Mouse (Mus musculus): ENCODE measurements around the gene 9530003J23Rik. TPM values are rescaled to one million over a fixed set of nuclear protein-coding genes. Genes with fewer than 3 reads are reported as not detected.
A peak's percentile ranks its signal among the peaks of the same experiment; 100 is the strongest.
"Not testable (repeated sequence)": the region's sequence is repeated elsewhere in the genome, so short reads cannot be mapped to it uniquely, and the experiment has no call there.

Gene 9530003J23Rik
- polyA plus RNA-seq, 1 experiment from 2014 or later = not detected

- no peaks in the 10 kb centered on the region for H3K27me3 ChIP-seq (ENCODE audit: control insufficient read depth, insufficient read depth, low read length)
- no peaks in the 10 kb centered on the region for H3K4me1 ChIP-seq (replicated peaks; ENCODE audit: control insufficient read depth, insufficient read depth)
- TF ChIP-seq EP300 (optimal IDR thresholded peaks at IDR 0.05) (no peak), CTCF (IDR thresholded peaks at IDR 0.05; ENCODE audit: low read depth) (no peak)
- H3K9me3 ChIP-seq (ENCODE audit: control insufficient read depth, low read length) = no peaks in the 10 kb centered on the region
- no peak for ATAC-seq (ENCODE audit: low FRiP score, low TSS enrichment)
- H3K27ac ChIP-seq (replicated peaks) = no peak overlapping the region
- no peak for DNase-seq (ENCODE audit: low spot score)
- no peaks in the 10 kb centered on the region for H3K36me3 ChIP-seq (ENCODE audit: control insufficient read depth, insufficient read depth, low read length)
- no peak overlapping the region for H3K4me3 ChIP-seq (ENCODE audit: low read depth, low read length)
- 76% methylated on average over 10 of the region's 10 CpGs for WGBS
- no peak overlapping the region for H3K4me2 ChIP-seq (replicated peaks; ENCODE audit: low read depth)
- no peak overlapping the region for H3K9ac ChIP-seq (ENCODE audit: low read length)
These were observed 37.3 kb upstream of the 9530003J23Rik start for GRCm38 (mm10) chr10:117275681-117276369.

- not testable (repeated sequence) for DNase-seq (ENCODE audit: low spot score); H3K27ac ChIP-seq (replicated peaks); ATAC-seq (ENCODE audit: low FRiP score, low TSS enrichment); H3K27me3 ChIP-seq (ENCODE audit: control insufficient read depth, insufficient read depth, low read length); H3K36me3 ChIP-seq (ENCODE audit: control insufficient read depth, insufficient read depth, low read length); H3K9ac ChIP-seq (ENCODE audit: low read length); H3K4me3 ChIP-seq (ENCODE audit: low read depth, low read length); H3K4me2 ChIP-seq (replicated peaks; ENCODE audit: low read depth); H3K4me1 ChIP-seq (replicated peaks; ENCODE audit: control insufficient read depth, insufficient read depth); H3K9me3 ChIP-seq (ENCODE audit: control insufficient read depth, low read length)
- WGBS = 87% methylated on average over 3 of the region's 7 CpGs
These were observed 36.1 kb upstream of the 9530003J23Rik start for GRCm38 (mm10) chr10:117274645-117275044.

- no peak overlapping the region for H3K9ac ChIP-seq (ENCODE audit: low read length)
- no peaks in the 10 kb centered on the region for H3K27me3 ChIP-seq (ENCODE audit: control insufficient read depth, insufficient read depth, low read length)
- no peak overlapping the region for H3K27ac ChIP-seq (replicated peaks)
- no peaks in the 10 kb centered on the region for H3K36me3 ChIP-seq (ENCODE audit: control insufficient read depth, insufficient read depth, low read length)
- H3K4me2 ChIP-seq (replicated peaks; ENCODE audit: low read depth) = no peak overlapping the region
- no peak for DNase-seq (ENCODE audit: low spot score)
- TF ChIP-seq EP300 (optimal IDR thresholded peaks at IDR 0.05) (no peak), CTCF (IDR thresholded peaks at IDR 0.05; ENCODE audit: low read depth) (peak; percentile 66)
- no peak for ATAC-seq (ENCODE audit: low FRiP score, low TSS enrichment)
- no peaks in the 10 kb centered on the region for H3K9me3 ChIP-seq (ENCODE audit: control insufficient read depth, low read length)
- no peaks in the 10 kb centered on the region for H3K4me1 ChIP-seq (replicated peaks; ENCODE audit: control insufficient read depth, insufficient read depth)
- no peak overlapping the region for H3K4me3 ChIP-seq (ENCODE audit: low read depth, low read length)
These were observed 33.5 kb upstream of the 9530003J23Rik start for GRCm38 (mm10) chr10:117272023-117272422.

- Histone ChIP-seq H3K9ac (ENCODE audit: low read length) (no peak overlapping the region), H3K4me2 (replicated peaks; ENCODE audit: low read depth) (no peak overlapping the region), H3K36me3 (ENCODE audit: control insufficient read depth, insufficient read depth, low read length) (no peaks in the 10 kb centered on the region), H3K27me3 (ENCODE audit: control insufficient read depth, insufficient read depth, low read length) (no peaks in the 10 kb centered on the region), H3K27ac (replicated peaks) (no peak overlapping the region), H3K4me3 (ENCODE audit: low read depth, low read length) (no peak overlapping the region), H3K4me1 (replicated peaks; ENCODE audit: control insufficient read depth, insufficient read depth) (no peaks in the 10 kb centered on the region), H3K9me3 (ENCODE audit: control insufficient read depth, low read length) (no peaks in the 10 kb centered on the region)
- ATAC-seq (ENCODE audit: low FRiP score, low TSS enrichment) (no peak), DNase-seq (ENCODE audit: low spot score) (no peak)
- TF ChIP-seq EP300 (optimal IDR thresholded peaks at IDR 0.05) = no peak
- no peak for TF ChIP-seq CTCF (IDR thresholded peaks at IDR 0.05; ENCODE audit: low read depth)
These were observed 21.4 kb upstream of the 9530003J23Rik start for GRCm38 (mm10) chr10:117259870-117260269.

GRCm38 (mm10) chr10:117235866-117236265 is 2.6 kb downstream of the 9530003J23Rik start:
- Histone ChIP-seq H3K36me3 (ENCODE audit: control insufficient read depth, insufficient read depth, low read length) (no peaks in the 10 kb centered on the region), H3K4me3 (ENCODE audit: low read depth, low read length) (peak overlapping the region; percentile 1; the same call in 1 of the 2 replicates), H3K9ac (ENCODE audit: low read length) (no peak overlapping the region), H3K4me1 (replicated peaks; ENCODE audit: control insufficient read depth, insufficient read depth) (no peaks in the 10 kb centered on the region), H3K9me3 (ENCODE audit: control insufficient read depth, low read length) (no peaks in the 10 kb centered on the region), H3K4me2 (replicated peaks; ENCODE audit: low read depth) (peak overlapping the region; percentile 32; the same call in 1 of the 2 replicates), H3K27ac (replicated peaks) (no peak overlapping the region), H3K27me3 (ENCODE audit: control insufficient read depth, insufficient read depth, low read length) (no peaks in the 10 kb centered on the region)
- 30% methylated on average over 11 of the region's 11 CpGs for WGBS
- DNase-seq (ENCODE audit: low spot score) (no peak), ATAC-seq (ENCODE audit: low FRiP score, low TSS enrichment) (no peak)
- TF ChIP-seq CTCF (IDR thresholded peaks at IDR 0.05; ENCODE audit: low read depth) (peak; percentile 13; the same call in 1 of the 2 replicates), EP300 (optimal IDR thresholded peaks at IDR 0.05) (no peak)

GRCm38 (mm10) chr10:117234825-117235224 is 3.7 kb downstream of the 9530003J23Rik start:
- Histone ChIP-seq H3K4me1 (replicated peaks; ENCODE audit: control insufficient read depth, insufficient read depth) (no peaks in the 10 kb centered on the region), H3K4me2 (replicated peaks; ENCODE audit: low read depth) (no peak overlapping the region), H3K36me3 (ENCODE audit: control insufficient read depth, insufficient read depth, low read length) (no peaks in the 10 kb centered on the region), H3K27me3 (ENCODE audit: control insufficient read depth, insufficient read depth, low read length) (no peaks in the 10 kb centered on the region), H3K27ac (replicated peaks) (no peak overlapping the region), H3K9ac (ENCODE audit: low read length) (no peak overlapping the region), H3K9me3 (ENCODE audit: control insufficient read depth, low read length) (no peaks in the 10 kb centered on the region), H3K4me3 (ENCODE audit: low read depth, low read length) (no peak overlapping the region)
- ATAC-seq (ENCODE audit: low FRiP score, low TSS enrichment) (no peak), DNase-seq (ENCODE audit: low spot score) (no peak)
- no peak for TF ChIP-seq EP300 (optimal IDR thresholded peaks at IDR 0.05)
- no peak for TF ChIP-seq CTCF (IDR thresholded peaks at IDR 0.05; ENCODE audit: low read depth)
- WGBS = 54% methylated on average over 4 of the region's 4 CpGs

Measured in stomach, postnatal 0 days (tissue).